Mouse (Mus musculus) bone marrow, adult 2 months (tissue): ENCODE data around the gene Ddi2. TPM values are rescaled to one million over a fixed set of nuclear protein-coding genes. Genes with fewer than 3 reads are reported as not detected.

Experiments used
- H3K27ac ChIP-seq: fragments of 200-500 bp; 2 replicates; pipeline ENCODE4 v1.5.1; 2012; ENCODE audit warnings: low read depth, mild to moderate bottlenecking, control low read depth, inconsistent platforms, low read length; ENCODE audit not compliant: control insufficient read depth, poor library complexity, insufficient read depth
- H3K4me1 ChIP-seq: fragments of 200-500 bp; 2 replicates; pipeline ENCODE4 v1.6.1; 2011; ENCODE audit warnings: low read length; ENCODE audit not compliant: control insufficient read depth, insufficient read depth
- H3K4me3 ChIP-seq: fragments of 200-500 bp; replicated peaks from 2 replicates; pipeline ENCODE3; 2011; ENCODE audit warnings: mild to moderate bottlenecking, low read depth, low read length, control low read depth; ENCODE audit not compliant: control insufficient read depth
- CTCF ChIP-seq: fragments of 200-500 bp; IDR thresholded peaks from 2 replicates; pipeline ENCODE4 v1.5.1; 2011; ENCODE audit warnings: low read length, control low read depth; ENCODE audit not compliant: control insufficient read depth, insufficient read depth
- POLR2A ChIP-seq: fragments of 200-500 bp; IDR thresholded peaks from 2 replicates; pipeline ENCODE4 v1.6.1; 2011; ENCODE audit warnings: low read depth, mild to moderate bottlenecking, control low read depth, low read length, borderline replicate concordance; ENCODE audit not compliant: control insufficient read depth
- WGBS: fragments of 180-500 bp; shearing (Covaris S2); methylation state at CpG from one replicate; pipeline ENCODE4 v1.1.7; 2018; 5-methylcytosine and 5-hydroxymethylcytosine counted together
- polyA plus RNA-seq: library from polyadenylated mRNA; stranded (reverse); fragments of >200 nt; gene quantifications from 2 replicates; pipeline ENCODE4 v1.2.4, GENCODE M21; 2011; ENCODE audit warnings: low replicate concordance; ENCODE audit not compliant: missing spikeins, insufficient read depth, insufficient read length

The Ddi2 gene
- polyA plus RNA-seq, 1 experiment = 20.4 TPM

GRCm38 (mm10) chr4:141721961-141722360 is 1.3 kb downstream of the Ddi2 start:
- H3K27ac ChIP-seq = no peak overlapping the region; the same call in 1 of the 2 replicates
- TF ChIP-seq CTCF = no peak
- no peak for TF ChIP-seq POLR2A
- WGBS = 18% methylated on average over 6 of the region's 6 CpGs
- peaks cover 7% of the 10 kb centered on the region; the same call in 1 of the 2 replicates for H3K4me1 ChIP-seq
- H3K4me3 ChIP-seq = peak overlapping the region; percentile 71

GRCm38 (mm10) chr4:141720761-141721523 is 2.3 kb downstream of the Ddi2 start:
- H3K27ac ChIP-seq = no peak overlapping the region
- peaks cover 7% of the 10 kb centered on the region; the same call in 1 of the 2 replicates for H3K4me1 ChIP-seq
- TF ChIP-seq POLR2A (no peak), CTCF (no peak)
- peak overlapping the region; percentile 57 for H3K4me3 ChIP-seq
- WGBS = 26% methylated on average over 6 of the region's 6 CpGs

DNA sequence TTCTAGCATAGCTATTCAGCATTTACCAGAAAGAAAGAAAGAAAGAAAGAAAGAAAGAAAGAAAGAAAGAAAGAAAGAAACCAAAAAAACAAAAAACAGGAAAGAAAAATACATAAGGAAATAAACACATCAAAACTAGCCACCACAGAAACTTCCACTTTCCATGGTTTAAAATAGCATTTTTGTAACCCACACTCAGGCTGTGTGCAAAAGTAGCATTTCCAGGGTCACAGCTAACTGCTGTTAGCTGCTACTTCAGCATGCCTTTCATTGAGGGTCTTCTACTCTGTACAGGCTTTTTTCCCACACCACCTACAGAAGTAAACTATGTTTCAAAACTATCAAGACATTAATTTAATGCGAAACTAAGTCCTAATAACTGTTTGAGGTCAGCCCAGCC is 3.9 kb downstream of the Ddi2 start:
- H3K4me3 ChIP-seq = no peak overlapping the region
- H3K27ac ChIP-seq = no peak overlapping the region
- TF ChIP-seq POLR2A (no peak), CTCF (no peak)
- peaks cover 8% of the 10 kb centered on the region; the same call in 1 of the 2 replicates for H3K4me1 ChIP-seq
- WGBS = 66% methylated on average over 1 of the region's 1 CpGs

GRCm38 (mm10) chr4:141717633-141718032 is 5.6 kb downstream of the Ddi2 start:
- Histone ChIP-seq H3K4me1 (peaks cover 14% of the 10 kb centered on the region; the same call in 1 of the 2 replicates), H3K27ac (no peak overlapping the region), H3K4me3 (no peak overlapping the region)
- TF ChIP-seq CTCF (no peak), POLR2A (no peak)
- 57% methylated on average over 4 of the region's 4 CpGs for WGBS

DNA sequence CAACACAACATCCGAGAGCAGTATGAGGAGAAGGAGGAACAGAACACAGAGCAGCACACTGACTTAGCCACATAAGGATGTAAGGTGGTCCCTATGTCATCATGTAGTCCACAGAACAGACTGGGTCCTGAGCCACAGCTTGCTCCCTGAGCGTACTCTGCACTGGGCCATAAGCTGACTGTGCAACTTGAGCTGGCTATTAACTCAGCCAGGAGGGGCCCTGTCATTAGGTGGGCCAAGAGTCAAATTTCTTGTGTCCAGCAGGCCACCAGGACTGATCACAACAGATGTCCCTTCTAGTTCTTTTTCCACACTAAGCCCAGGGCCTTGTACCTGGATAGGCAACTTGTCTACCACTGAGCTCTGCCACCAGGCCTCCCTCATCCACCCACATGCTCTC is 8.2 kb downstream of the Ddi2 start:
- TF ChIP-seq CTCF (no peak), POLR2A (no peak)
- 72% methylated on average over 2 of the region's 2 CpGs for WGBS
- H3K27ac ChIP-seq = peak overlapping the region; percentile 29; the same call in 1 of the 2 replicates
- H3K4me3 ChIP-seq = no peak overlapping the region
- H3K4me1 ChIP-seq = peaks cover 13% of the 10 kb centered on the region; the same call in 1 of the 2 replicates

DNA sequence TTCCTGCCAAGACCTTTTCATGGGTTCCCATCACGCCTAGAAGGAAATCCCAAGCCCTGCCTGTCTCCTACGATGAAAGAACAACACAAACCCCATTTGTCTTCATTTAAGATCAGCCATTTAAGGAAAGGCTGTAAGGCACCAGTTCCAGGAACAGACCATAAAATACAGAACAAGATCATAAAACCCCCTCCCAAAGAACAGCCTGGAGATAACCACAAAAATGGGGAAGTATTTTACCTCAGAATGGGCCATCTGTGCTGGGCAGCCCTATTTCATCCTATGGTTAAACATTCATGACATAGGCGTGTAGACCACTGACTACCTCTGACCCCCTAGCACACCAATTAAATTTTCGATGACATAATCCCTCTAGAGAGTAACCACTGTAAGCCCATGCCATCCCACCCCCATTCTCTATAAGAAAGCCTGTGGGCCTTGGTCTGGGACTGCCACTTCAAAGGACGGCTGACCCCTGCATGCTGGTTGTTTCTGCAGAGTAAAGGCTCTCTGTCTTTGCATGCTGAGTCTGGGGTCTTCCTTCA is 9.5 kb downstream of the Ddi2 start:
- TF ChIP-seq POLR2A (no peak), CTCF (no peak)
- no peak overlapping the region for H3K4me3 ChIP-seq
- H3K27ac ChIP-seq = no peak overlapping the region
- peaks cover 10% of the 10 kb centered on the region; the same call in 1 of the 2 replicates for H3K4me1 ChIP-seq
- 21% methylated on average over 5 of the region's 5 CpGs for WGBS

GRCm38 (mm10) chr4:141711250-141711649 is 12.0 kb downstream of the Ddi2 start:
- Histone ChIP-seq H3K27ac (no peak overlapping the region), H3K4me1 (peaks cover 10% of the 10 kb centered on the region; the same call in 1 of the 2 replicates), H3K4me3 (no peak overlapping the region)
- TF ChIP-seq CTCF = no peak
- TF ChIP-seq POLR2A = no peak
- 78% methylated on average over 1 of the region's 1 CpGs for WGBS

GRCm38 (mm10) chr4:141708971-141709370 is 14.2 kb downstream of the Ddi2 start:
- TF ChIP-seq POLR2A (no peak), CTCF (no peak)
- Histone ChIP-seq H3K4me1 (peaks cover 4% of the 10 kb centered on the region; the same call in 1 of the 2 replicates), H3K4me3 (no peak overlapping the region), H3K27ac (no peak overlapping the region)
- 92% methylated on average over 2 of the region's 2 CpGs for WGBS
